Mouse (Mus musculus): ENCODE measurements around the gene Akt1s1.
"Not testable (repeated sequence)": the region's sequence is repeated elsewhere in the genome, so short reads cannot be mapped to it uniquely, and the experiment has no call there.

The Akt1s1 gene

DNA sequence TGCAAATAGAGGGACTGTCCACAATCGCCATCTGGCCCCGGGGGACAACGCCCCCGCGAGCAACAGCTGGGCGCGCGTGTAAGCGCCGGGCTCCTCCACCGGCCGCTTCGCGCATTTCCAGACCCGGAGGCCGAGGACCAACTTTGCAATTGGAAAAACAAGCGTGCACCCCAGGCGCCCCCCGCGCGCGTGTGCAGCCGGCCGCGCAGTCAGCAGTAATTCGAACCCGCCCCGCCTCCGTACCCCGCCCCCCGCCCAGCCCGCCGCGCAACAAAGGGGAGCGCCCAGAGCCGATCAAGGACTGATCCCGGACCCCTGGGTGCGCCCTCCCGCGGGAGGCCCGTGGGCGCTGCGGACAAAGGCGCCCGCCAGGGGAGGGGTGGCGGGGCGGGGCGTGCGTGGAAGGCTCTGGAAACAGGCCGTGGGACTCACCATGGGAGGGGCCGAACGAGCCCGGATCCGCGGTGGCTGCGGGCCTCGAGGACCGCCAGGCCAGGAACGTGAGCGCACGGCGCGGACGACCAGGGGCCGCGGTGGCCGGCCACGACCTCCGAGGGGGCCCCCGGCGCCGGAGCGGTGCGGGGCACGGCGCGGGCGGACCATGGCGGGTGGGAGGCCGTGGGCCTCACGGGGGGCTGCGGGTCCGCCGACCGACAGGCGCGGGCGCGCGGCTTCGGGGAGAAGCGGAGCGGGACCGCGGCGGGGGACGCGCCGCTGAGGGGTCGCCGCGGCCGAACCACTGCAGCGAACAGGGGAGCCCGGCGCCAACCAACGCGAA lies 20.3 kb downstream of the Akt1s1 start:
- peak; percentile 45 to 47 for DNase-seq (ENCODE audit: low spot score in 2 of 2)

DNA sequence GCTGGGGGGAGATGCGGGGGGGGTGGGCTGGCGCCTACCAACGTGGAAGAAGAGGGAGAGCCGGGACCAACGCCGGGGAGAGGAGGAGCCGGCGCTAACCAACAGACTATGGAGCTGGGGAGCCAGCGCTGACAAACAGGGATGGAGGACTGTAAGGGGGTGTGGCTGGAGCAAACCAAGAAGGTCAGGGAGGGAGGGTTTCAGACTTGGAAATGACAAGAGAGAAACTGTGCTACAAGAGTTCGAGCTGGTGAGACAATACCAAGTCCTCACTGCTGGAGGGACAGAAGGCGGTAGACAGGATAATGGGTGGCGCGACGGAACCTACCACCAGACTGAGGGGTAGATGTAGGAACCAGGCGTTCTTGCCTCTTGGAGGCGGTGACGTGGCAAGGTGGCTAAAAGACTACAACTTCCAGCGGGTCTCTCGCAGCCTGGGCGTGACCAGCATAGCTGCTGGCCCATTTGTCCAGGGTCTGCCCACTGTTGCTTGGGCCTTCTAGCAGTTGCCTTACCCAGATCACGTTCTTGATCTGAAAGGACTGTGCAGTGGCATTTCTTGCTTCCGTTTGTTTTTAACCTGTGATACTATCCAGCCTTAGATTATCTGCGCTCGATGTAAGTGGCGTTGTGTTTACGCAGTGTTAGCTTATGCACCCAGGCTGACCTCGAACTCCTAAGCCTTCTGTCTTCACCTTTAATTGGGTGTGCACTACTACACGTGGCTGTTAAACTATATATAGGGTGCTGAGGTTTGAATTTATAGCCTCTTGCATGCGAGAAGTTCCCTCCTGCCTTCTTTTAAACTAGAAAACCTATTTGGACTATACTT lies 21.1 kb downstream of the Akt1s1 start, which contains the start of gene Ptov1:
Gene Ptov1 (minus strand): TSS at position 92 of the 832 bp plus-strand sequence.
- peak; percentile 78 to 84 for DNase-seq (ENCODE audit: low spot score in 2 of 2)

DNA sequence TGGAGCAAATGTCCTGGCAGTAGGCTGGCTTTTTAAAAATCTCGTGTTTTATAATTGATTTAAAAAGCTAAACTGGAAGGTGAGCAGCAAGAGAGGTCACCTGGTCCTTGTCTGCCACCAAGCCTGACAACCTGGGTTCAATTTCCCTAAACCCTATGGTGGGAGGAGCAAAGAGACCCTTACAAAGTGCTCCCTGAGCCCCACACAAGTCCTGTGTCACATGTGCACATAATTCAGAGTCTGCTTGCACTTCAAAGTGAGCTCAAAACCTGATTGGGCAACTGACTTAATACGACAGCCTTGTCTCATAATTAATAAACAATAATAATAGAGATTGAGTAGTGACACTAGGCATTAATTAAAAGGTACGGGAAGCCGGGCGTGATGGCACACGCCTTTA lies 21.8 kb downstream of the Akt1s1 start:
- no peak for DNase-seq (ENCODE audit: low spot score in 2 of 2)

DNA sequence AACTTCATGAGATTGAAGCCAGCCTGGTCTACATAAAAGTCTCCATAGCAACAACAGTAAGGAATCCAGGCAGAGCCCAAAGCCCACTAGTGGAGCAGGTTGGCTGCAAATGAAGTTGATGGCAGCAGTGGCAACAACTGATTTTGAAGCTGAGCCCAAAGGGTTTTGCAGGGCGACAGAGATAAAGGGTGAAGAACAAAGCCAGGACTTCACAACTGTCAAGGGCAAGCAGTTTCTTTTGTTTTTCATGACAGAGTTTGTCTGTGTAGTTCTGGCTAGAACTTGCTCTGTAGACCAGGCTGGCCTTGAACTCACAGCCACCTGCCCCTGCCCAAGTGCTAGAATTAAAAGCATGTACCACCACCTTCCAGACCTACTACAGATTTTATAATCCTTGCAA lies 22.4 kb downstream of the Akt1s1 start:
- DNase-seq (ENCODE audit: low spot score in 2 of 2), result no peak

DNA sequence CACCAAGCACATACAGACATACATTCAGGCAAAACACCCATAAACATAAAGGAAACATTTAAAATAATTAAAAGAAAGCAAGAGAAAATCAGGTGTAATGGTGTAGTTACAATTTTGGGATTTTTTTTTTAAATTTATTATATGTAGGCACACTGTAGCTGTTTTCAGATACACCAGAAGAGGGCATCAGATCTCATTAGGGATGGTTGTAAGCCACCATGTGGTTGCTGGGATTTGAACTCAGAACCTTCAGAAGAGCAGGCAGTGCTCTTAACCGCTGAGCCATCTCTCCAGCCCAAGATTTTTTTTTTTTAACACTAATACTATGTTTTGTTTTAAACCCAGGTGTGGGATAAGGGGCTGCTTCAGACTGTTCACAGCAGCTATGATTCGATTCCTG lies 23.0 kb downstream of the Akt1s1 start:
- not testable (repeated sequence) for DNase-seq (ENCODE audit: low spot score in 2 of 2)

DNA sequence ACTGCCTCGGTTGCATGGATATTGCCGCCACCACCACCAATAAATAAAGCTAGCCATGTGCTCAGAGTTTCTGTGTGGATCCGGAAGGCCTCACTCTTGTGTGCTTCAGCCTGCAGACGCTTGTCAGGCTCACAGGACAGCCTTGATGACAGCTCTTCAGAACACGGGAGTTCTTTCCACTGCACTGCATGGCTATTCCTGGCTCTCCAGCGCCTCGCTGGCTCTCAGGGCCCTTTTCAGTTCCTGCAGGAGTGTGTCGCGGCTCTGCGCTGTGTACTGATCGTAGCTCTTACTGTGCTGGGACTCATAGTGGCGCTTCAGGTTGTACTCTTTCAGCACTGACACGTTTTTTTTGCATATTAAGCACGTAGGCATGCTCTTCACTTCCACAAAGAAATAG lies 29.0 kb downstream of the Akt1s1 start:
- no peak for DNase-seq (ENCODE audit: low spot score in 2 of 2)

DNA sequence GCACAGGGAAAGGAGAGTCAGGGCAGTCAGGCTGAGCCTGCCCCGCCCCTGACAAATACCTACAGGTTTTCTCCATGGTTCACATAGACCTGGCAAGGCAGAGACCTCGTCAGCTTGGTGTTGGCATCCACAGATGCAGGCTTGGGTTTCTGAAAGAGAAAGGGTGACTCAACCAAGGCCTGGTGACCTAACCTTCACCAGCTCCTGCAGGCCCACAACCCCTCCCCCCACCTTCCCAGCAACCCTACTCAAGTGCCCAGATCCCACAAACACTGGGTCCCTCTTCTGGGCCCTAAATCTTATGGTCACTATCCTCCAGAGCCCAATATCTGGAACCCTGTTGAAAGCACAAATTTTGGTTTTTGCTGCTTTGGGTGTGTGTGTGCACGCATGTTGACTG lies 34.2 kb downstream of the Akt1s1 start:
- DNase-seq (ENCODE audit: low spot score in 2 of 2), result no peak

DNA sequence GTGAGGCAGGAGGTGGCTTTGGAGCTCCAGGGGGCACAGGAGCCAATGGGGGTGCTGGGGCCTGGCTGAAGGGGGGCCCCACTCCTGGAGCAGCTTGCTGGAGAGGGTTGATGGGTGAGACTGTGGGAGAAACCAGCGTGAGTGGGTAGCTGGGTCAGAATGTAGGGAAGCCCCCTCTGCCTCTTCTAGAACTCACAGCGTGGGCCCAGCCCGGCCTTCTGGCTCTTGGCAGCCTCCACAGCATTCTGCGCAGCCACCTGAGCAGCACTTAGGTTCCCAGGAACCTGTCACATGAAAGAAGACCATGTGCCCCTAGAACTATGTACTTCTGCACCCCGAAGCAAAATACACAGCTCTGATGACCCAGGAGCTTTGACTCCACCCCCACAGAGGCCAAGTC lies 35.8 kb downstream of the Akt1s1 start:
- DNase-seq (ENCODE audit: low spot score in 2 of 2), result no peak

DNA sequence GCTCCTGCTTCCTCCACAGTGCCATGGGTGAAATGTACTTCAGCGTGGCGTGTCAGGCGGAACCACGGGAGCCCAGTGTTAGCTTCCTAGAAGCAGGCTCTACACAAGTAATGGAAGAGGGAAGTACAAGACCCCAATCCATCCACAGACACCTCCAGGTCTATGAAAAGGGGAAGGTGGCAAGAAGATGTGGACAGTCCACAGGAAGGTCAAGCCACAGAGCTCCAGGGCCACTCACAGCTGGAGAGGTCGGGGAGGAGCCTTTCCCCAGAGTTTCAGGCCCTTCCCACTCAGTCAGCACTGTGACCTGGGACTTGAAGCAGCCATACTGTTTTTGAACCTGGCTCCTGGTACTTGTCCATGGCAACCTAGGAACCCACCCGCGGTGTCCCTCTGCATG lies 38.2 kb downstream of the Akt1s1 start:
- no peak for DNase-seq (ENCODE audit: low spot score in 2 of 2)

DNA sequence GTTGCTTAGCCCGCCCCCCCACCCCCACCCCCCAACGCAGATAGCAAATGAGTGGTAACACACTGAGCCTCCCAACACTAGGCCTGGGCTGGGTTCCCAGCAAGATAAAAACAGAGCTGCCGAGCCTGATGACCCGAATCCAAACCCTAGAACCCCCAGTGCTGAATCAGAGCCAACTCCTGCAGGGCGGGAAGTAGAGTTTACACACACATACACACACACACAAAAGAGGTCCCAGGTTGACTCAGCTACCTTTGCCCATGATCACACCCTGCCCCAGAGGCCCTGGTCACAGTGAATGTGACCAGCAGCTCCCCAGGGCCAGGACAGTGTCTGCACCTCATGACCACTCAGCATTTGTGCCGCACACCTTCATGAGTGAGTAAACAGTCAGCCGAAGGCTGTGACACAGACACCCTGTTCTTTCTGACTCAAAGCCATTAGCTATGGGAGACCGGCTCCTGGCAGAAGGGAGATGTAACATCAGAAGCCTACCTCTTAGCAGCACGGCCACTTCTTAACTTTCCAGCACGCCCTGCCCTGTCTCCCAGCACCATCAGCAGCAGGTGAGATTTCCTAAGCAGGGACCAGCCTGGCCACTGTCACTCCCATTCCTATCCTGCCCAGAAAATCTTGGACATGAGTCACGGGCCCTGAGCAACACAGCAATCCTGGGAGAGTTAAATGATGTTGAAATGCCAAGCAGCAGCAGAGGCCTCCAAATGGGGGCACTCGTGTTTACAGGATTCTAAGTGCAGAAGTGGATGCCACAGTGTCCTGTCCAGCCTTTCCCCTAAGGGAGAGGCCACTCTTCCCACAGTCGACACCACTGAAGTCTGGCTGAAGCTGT lies 39.7 kb downstream of the Akt1s1 start:
- no peak for DNase-seq (ENCODE audit: low spot score in 2 of 2)

DNA sequence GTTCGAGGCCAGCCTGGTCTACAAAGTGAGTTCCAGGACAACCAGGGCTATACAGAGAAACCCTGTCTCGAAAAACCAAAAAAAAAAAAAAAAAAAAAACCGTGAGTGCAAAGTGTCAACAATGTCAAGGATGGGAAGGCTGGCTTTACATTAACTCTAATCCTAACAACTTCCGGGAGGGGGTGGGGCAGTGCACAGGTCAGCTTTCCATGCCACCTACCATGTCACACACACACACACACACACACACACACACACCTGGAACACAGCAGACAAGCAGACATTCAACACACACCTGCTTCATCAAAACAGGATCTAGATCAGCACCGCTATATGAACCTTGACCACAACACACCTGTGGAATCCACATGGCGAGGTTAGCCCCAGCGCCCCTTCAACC lies 41.4 kb downstream of the Akt1s1 start:
- DNase-seq (ENCODE audit: low spot score in 2 of 2), result no peak

DNA sequence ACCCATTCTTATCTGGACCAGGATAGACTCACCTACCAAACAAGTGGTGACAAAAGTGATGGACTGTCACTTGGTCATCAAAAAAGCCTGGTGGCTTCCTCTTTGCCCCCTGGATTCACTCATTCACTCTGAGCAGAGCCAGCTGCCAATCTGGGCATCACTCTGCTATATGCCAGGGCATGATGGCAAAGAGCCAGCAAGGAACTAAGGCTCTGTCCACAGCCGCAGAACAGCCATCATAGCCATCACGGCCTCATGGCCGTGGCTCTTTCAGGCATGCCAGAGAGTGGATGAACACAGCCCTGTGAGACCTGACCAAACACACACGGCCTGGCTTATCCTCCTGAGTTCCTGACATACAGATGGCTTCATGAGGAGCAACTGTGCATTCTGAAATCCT lies 41.9 kb downstream of the Akt1s1 start:
- no peak for DNase-seq (ENCODE audit: low spot score in 2 of 2)

DNA sequence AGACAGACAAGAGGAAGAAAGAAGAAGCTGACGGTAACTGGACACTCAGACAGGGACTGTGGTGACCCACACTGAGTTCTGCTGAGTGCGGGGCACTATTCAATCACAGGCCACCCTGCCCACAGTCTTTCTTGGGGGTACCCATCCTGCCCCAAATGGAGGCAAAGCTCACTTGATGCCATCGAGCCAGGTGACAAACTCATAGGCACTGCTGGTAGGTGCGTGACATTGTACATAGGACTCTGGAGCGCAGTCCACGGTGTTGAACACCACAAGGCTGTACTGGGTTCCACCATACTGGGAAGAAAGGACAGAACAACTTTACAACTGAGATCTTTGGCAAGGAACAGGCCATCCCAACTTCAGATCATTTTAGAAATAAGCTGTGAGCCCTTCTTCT lies 42.8 kb downstream of the Akt1s1 start:
- no peak for DNase-seq (ENCODE audit: low spot score in 2 of 2)

DNA sequence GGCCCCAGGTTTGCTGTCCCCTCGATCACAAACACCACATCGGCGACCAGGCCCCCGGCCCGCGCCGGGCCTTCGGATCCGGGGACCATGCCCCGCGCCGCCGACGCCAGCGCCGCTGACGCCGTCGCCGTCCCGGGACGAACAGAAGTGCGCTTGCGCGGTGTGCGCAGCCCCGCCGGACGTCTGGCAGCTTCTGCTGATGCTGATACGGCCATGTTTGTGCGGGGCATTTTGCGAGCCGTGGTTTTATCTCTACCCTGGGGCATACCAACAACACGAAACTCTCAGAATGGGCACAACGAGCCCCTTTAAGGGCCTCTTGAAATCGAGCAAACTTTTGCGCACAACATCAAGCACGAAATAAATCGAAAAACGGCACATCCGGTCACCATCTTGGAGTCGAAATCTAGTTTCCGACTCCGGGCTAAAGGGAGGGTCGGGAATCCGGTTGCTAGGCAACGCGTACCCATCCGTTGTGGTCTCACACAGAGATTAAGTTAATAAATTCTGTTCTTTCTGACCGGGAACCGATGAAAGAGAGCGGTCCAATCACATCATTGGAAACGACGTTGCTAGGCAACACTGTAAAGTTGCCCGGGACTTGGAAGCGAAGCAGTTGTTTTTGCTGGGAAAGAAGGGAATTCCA lies 43.6 kb downstream of the Akt1s1 start, which contains the start of gene Med25:
Gene Med25 (minus strand): TSS at position 437 of the 646 bp plus-strand sequence.
- peak; percentile 81 to 82 for DNase-seq (ENCODE audit: low spot score in 2 of 2)

DNA sequence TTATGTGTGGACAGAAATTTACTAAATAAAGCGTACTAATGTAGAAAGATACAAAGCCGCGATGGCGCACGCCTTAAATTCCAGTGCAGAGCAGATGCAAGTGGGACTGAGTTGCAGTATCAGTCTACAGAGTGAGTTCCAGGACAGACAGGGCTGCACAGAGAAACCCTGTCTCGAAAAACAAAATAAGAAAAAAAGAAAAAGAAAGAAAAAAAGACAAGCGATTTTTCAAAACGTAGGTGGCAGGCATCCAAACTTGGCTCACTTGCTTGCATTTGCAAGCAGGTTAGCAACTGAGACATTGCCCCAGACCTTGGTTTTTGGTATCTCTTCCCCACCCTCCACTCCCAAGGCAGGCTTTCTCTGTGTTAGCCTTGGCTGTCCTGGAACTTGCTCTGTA lies 44.4 kb downstream of the Akt1s1 start:
- DNase-seq (ENCODE audit: low spot score in 2 of 2), result no peak

DNA sequence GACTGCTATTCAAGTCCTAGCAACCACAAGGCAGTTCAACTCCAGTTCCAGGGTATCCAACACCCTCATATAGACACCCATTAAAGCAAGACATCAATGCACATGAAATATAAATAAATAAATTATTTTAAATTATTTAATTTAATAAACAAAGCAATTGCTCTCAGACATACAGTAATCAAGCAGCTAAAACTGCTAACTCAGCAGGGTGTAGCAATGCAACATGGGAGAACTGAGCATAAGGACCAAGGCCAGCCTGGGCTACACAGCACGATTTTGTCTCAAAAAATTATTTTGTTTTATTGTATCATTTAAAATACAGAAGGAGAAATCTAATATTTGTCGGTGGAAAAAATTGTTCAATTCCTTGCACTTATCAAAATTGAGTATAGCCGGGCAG lies 45.4 kb downstream of the Akt1s1 start:
- no peak for DNase-seq (ENCODE audit: low spot score in 2 of 2)

DNA sequence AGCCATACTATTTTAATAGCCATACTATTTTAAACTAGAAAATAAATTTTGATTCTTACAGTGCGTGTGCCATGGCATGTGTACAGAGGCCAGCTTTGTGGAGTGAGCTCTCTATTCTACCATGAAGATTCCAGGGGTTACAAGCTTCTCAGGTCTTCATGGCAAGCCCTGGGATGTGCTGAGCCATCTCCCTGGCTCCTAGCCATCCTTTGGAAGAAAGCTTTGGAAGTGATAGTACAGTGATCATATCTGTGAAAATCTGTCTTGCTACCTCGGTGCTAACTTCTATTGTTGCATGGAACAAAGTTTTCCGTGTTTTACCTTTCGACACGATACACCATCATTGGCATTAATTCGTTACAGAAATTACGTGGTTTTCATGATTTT lies 46.4 kb downstream of the Akt1s1 start:
- DNase-seq (ENCODE audit: low spot score in 2 of 2), result no peak

DNA sequence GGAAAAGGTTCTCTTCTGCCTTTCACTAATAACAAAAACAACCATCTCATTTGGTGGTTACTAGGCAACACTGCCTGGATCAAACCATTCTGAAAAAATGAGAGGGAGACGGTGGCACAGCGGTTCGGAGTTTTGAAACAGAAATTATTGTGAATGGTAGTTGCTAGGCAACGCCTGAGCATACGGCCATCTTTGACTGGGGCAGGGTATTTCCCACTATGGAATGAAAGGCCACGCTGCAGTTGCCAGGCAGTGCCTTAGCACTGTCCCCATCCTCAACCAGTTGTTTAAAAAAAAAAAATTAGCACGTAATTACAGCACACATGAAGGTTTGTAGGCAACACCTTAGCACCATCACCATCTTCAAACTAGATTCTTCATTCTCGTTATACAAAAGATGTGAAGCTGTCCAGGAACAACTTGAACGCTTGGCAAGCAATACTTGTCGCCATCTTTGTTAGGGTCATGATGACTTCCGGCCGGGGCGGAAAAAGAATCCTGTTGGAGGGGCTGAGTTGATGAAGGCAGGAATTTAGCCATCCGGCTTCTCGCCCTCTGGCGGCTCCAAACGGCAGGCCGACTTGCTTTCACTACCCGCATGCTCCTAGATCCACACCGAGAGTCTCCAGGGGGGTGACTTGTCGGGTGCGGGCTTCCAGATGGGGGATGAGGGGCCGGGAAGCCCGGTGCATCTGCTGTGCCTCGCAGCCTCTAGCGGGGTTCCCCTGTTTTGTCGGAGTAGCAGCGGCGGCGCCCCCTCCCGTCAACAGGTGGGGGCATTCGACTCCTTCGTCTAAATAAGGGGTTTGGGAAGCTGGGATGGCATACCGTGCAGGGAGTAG lies 47.0 kb downstream of the Akt1s1 start, which contains the start of gene Fuz:
Gene Fuz (plus strand): TSS at position 487 of the 842 bp plus-strand sequence.
- DNase-seq (ENCODE audit: low spot score in 2 of 2), result peak; percentile 78 to 80

DNA sequence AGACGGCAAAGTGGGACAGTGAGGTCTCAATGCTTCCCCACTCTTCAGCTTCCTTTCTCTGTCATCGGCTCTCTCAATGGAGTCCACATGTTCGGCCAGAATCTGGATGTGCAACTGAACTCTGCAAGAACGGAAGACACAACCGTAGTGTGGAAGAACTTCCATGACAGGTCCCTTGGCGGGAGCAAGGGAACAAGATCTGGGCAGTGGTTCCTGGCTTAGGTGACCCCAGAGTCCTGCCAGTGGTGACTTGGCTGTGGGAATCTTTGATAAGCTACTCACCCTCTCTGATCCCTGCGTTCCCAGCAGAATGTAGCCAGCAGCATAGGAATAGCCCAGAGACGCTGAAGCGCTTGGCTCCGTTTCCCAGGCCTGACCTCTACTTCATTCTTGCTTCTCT lies 47.7 kb downstream of the Akt1s1 start:
- DNase-seq (ENCODE audit: low spot score in 2 of 2), result no peak

DNA sequence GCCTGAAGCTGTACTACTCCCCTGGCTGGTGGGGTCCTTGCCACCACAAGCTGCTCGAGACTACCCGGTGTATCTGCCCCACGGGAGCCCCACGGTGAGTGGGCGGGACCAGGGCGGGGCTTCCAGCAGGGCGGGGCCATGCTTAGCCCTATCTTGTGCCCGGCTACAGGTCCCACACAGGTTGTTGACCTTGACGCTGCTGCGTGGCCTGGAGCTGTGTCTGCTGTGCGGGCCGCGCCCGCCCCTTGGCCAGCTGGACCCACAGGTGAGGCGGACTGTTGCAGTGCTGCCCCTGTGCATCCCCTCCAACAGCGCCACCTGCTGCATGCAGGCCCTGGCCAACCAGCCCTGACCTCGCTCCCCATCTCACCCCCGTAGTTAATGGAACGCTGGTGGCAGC lies 49.8 kb downstream of the Akt1s1 start:
- no peak for DNase-seq (ENCODE audit: low spot score in 2 of 2)

DNA sequence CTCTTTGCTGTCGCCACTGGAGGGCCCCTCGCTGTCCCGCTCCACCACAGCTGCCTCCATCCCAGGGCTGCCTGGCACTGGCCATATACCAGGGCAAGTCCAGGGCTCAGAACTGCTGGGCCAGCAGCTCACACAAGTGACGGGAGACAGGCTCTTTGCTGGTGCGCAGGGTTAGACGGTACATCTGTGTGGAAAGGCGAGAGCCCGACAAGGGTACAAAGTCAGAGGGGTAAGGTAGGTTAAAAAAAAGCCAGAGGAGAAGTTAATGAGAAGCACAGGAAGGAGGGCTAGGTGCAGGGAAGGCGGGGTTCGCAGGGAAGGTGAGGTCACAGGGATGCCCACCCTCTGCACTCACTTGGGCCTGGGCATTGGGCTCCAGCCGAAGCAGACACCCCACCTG lies 51.8 kb downstream of the Akt1s1 start:
- no peak for DNase-seq (ENCODE audit: low spot score in 2 of 2)

Measured in thymus, postnatal 10 days (tissue).